Comparison of ENCODE assay signal across 8 mouse cellular contexts in the genomic region with DNA sequence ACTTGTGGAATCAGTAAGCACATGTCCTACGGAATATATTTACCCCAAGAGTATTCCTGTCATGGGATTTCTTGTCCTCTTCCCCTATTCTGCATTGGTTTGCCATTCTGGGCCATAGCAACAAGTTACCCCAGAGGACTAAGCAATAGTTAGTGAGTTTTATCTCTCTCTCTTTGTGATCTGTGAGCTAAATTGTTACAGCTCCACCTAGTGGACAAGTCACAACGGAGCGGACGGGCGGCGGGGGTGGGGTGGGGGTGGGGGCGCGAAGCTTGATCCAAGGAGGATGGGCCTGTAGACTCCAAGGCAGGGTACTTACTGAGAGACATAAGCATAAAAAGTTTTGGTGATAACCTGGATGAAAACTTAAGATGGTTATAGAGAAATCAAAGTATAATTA.
A peak's percentile ranks its signal among the peaks of the same experiment; 100 is the strongest.
DNase-seq lines count a peak whose midpoint lies in the region; ATAC-seq and TF ChIP-seq lines count a peak whose summit lies in the region.

No protein-coding gene starts in this region.

- H3K4me3 ChIP-seq in heart, postnatal 0 days (ENCODE audit: low read depth, low read length), result no peak overlapping the region
- H3K4me3 ChIP-seq in hindbrain, postnatal 0 days (ENCODE audit: low read length), result no peak overlapping the region
- H3K4me3 ChIP-seq in stomach, postnatal 0 days (ENCODE audit: low read depth, low read length), result no peak overlapping the region

- H3K36me3 ChIP-seq in heart, postnatal 0 days (replicated peaks; ENCODE audit: control insufficient read depth, insufficient read depth, low read length), result no peaks in the 10 kb centered on the region
- no peaks in the 10 kb centered on the region for H3K36me3 ChIP-seq in hindbrain, postnatal 0 days (ENCODE audit: insufficient read depth, low read length)
- no peaks in the 10 kb centered on the region for H3K36me3 ChIP-seq in stomach, postnatal 0 days (ENCODE audit: control insufficient read depth, insufficient read depth, low read length)

- no peak for TF ChIP-seq EP300 in heart, postnatal 0 days (IDR thresholded peaks at IDR 0.05; ENCODE audit: low read depth)
- no peak for TF ChIP-seq EP300 in stomach, postnatal 0 days (optimal IDR thresholded peaks at IDR 0.05)

- TF ChIP-seq CTCF in heart, postnatal 0 days (IDR thresholded peaks at IDR 0.05; ENCODE audit: low read depth), result peak; percentile 35
- peak; percentile 51 for TF ChIP-seq CTCF in hindbrain, postnatal 0 days (IDR thresholded peaks at IDR 0.05; ENCODE audit: low read depth)
- TF ChIP-seq CTCF in stomach, postnatal 0 days (IDR thresholded peaks at IDR 0.05; ENCODE audit: low read depth), result peak; percentile 60

- H3K9ac ChIP-seq in heart, postnatal 0 days (replicated peaks; ENCODE audit: low read depth, low read length), result no peak overlapping the region
- H3K9ac ChIP-seq in hindbrain, postnatal 0 days (replicated peaks; ENCODE audit: low read length), result no peak overlapping the region
- H3K9ac ChIP-seq in stomach, postnatal 0 days (ENCODE audit: low read length), result no peak overlapping the region

- 10% methylated on average over 8 of the region's 8 CpGs for WGBS in heart, postnatal 0 days
- WGBS in hindbrain, postnatal 0 days, result 10% methylated on average over 8 of the region's 8 CpGs
- 8% methylated on average over 8 of the region's 8 CpGs for WGBS in stomach, postnatal 0 days

- no peaks in the 10 kb centered on the region for H3K9me3 ChIP-seq in heart, postnatal 0 days (replicated peaks; ENCODE audit: control insufficient read depth, low read length)
- no peaks in the 10 kb centered on the region for H3K9me3 ChIP-seq in hindbrain, postnatal 0 days (ENCODE audit: low read length)
- no peaks in the 10 kb centered on the region for H3K9me3 ChIP-seq in stomach, postnatal 0 days (ENCODE audit: control insufficient read depth, low read length)

- ATAC-seq in heart, postnatal 0 days (ENCODE audit: insufficient read depth, low read depth), result no peak
- 0 out of 2 replicates have a peak, but pooled peaks have one; percentile 43 for ATAC-seq in hindbrain, postnatal 0 days
- ATAC-seq in stomach, postnatal 0 days (ENCODE audit: low FRiP score, low TSS enrichment), result no peak
- no peak for ATAC-seq in CD4-positive, CD25-positive, alpha-beta regulatory T cell, adult 4 months

- no peak overlapping the region for H3K27ac ChIP-seq in heart, postnatal 0 days (ENCODE audit: low read depth)
- H3K27ac ChIP-seq in hindbrain, postnatal 0 days, result no peak overlapping the region
- no peak overlapping the region for H3K27ac ChIP-seq in stomach, postnatal 0 days (replicated peaks)

- H3K27me3 ChIP-seq in heart, postnatal 0 days (ENCODE audit: control insufficient read depth, insufficient read depth, low read length), result no peaks in the 10 kb centered on the region
- H3K27me3 ChIP-seq in hindbrain, postnatal 0 days (ENCODE audit: insufficient read depth, low read length), result no peaks in the 10 kb centered on the region
- no peaks in the 10 kb centered on the region for H3K27me3 ChIP-seq in stomach, postnatal 0 days (ENCODE audit: control insufficient read depth, insufficient read depth, low read length)

- H3K4me2 ChIP-seq in heart, postnatal 0 days (ENCODE audit: low read depth, low read length), result no peak overlapping the region
- peak overlapping the region; percentile 18; the same call in 1 of the 2 replicates for H3K4me2 ChIP-seq in hindbrain, postnatal 0 days (ENCODE audit: low read depth, low read length)
- no peak overlapping the region for H3K4me2 ChIP-seq in stomach, postnatal 0 days (replicated peaks; ENCODE audit: low read depth)

- peak; percentile 16 for DNase-seq in heart, postnatal 0 days (ENCODE audit: low spot score)
- DNase-seq in heart, adult 9 months (ENCODE audit: low spot score in 2 of 2), result no peak
- DNase-seq in right cerebral cortex, postnatal 14 days, result peak; percentile 4
- no peak for DNase-seq in right cerebral cortex, postnatal 25 days
- peak; percentile 61 for DNase-seq in hindbrain, postnatal 0 days (ENCODE audit: low spot score)
- peak; percentile 22 for DNase-seq in stomach, postnatal 0 days (ENCODE audit: low spot score)
- DNase-seq in thymus, postnatal 10 days (ENCODE audit: low spot score in 2 of 2), result no peak

- no peaks in the 10 kb centered on the region for H3K4me1 ChIP-seq in heart, postnatal 0 days (ENCODE audit: control insufficient read depth, insufficient read depth)
- no peaks in the 10 kb centered on the region for H3K4me1 ChIP-seq in hindbrain, postnatal 0 days (ENCODE audit: insufficient read depth, low read length)
- H3K4me1 ChIP-seq in stomach, postnatal 0 days (replicated peaks; ENCODE audit: control insufficient read depth, insufficient read depth), result no peaks in the 10 kb centered on the region

Comparison
In these comparisons a context has a peak if more than half of its experiments do, and no peak if none do; other contexts are left out.
1. DNase-seq: peak in heart, postnatal 0 days (single experiment), right cerebral cortex, postnatal 14 days (single experiment), hindbrain, postnatal 0 days (single experiment) and stomach, postnatal 0 days (single experiment); none in heart, adult 9 months (0 of 2), right cerebral cortex, postnatal 25 days (single experiment) and thymus, postnatal 10 days (0 of 2).
2. Peak in every context shown above with its lines, with median percentiles within 50 percentile points of each other: CTCF ChIP-seq.